Mouse (Mus musculus) retina, postnatal 7 days (tissue): ENCODE data around the gene Slc22a20.
A peak's percentile ranks its signal among the peaks of the same experiment; 100 is the strongest.

Experiments used
- DNase-seq: peaks from one replicate; pipeline ENCODE4 v3.0.0-alpha.2; 2012; ENCODE audit warnings: low read depth, low spot score

The Slc22a20 gene

DNA sequence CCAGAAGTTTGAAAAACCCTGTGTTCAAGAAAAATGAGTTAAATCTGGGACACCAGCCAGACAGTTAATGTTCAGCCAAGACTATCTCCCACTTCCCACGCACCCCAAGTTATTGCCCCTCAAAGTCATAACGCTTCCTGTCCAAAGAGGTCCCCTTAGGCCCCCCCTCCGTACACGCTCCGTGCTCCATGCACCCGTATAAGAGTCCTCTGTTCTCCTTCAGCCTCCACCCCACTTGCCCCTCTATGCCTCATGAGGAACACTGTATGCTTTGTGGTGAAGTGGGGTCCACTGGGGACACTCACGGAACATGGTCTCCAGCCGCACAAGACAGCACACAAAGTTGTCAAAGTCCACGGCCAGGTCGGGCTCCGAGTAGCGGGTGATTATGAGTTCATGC is 4.1 kb upstream of the Slc22a20 start:
- DNase-seq, result no peak

GRCm38 (mm10) chr19:5989585-5989984 is 3.6 kb upstream of the Slc22a20 start:
- no peak for DNase-seq

DNA sequence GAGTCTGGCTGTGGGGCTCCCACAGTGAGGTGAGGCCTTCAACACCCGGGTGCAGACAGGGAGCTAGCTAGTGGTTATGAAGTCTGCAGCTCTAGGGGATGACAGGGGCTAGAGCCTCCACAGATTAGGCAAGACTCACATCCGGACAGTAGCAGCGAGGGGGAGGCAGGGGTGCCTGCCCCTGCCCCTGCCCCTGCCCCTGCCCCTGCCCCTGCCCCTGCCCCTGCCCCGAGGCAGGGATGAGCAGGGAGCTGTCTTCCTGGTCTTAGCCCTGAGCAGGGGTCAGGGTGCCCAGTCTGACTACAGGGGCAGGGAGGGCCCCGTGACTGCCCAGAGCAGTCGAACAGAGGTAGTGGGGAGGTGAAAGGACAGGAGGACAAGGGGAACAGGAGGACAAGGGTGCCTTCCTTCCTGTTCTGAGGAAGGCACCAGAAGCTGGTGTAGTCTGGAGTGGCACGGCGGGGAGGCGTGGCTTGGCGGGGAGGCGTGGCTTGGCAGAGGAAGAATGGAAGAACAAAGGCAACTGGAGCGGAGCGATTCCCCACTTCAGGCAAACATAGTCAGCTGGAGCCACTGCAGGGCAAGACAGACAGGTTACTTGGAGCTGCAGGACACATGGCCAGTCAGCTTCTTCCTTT is 3.0 kb upstream of the Slc22a20 start:
- DNase-seq, result no peak

DNA sequence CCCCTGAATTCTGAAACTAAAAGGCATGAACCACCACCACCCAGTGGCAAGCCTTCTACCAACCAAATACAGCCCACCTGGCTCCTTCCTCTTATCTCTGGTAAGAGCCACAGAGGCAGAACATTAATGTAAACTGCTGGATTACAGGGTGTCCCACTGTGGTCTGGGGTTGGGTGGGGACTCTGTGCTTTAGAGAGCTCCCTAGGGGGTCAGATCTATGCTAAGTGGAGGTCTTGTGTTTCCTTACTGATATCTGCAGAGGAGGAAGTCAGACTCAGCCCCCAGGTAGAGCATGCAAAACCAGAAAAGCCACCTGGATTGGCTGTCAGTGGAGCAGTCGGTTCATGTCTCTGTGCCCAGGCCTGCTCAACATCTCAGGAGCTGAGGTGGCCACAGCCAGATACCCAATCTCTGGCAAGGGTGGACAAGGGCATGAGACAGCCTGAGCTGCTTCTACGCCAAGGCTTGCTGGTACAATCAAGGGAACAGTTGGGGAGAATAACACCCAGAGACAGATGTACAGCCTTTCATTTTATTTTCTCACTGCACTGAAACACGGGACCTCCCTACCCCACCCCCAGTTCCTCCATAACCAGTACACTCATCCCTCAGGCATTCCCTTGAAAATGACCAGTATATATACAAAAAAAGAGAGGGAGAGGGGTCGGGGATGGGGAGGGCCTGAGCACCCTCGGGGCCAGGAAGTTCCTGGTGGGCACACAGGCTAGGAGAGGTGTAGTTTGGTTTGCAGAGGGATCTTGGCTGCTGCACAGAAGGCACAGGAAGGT is 2.3 kb upstream of the Slc22a20 start:
- DNase-seq, result no peak

DNA sequence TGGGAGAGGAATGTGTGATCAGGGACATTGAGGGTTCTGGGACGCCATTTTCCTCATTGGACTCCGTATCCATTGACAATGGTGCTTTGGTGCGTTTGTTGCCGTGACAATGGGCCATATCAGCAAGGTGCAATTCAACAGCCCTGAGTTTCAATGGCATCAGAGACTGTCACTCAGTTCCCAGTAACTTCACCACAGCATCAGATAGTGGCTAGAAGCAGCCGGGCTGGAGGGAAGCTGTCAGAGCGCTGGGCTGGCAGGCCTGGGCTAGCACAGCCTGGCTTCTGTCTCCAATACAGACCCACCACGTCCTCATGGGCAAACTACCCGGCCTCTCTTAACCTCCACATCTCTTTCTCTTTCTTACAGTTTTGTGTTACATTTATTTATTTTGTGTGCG is 5.5 kb downstream of the Slc22a20 start:
- no peak for DNase-seq

DNA sequence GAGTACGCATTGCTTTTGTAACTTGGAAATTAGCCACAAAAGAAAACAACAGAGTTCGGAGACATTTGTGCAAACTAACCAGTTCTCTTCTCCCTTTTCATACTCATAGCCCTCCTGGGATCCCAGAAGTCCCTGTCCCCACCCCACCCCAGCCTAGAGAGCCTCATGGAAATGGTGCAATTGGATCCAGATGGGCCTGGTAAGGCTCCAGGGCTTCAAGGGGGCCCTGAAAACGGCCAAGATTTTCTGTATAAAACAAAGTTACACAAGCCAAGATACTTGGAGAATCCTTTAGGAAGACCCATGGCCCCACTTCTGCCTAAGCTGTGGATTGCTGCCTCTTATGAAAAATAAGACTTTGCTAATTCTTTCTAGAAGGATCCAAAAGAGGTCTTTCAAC is 8.2 kb downstream of the Slc22a20 start:
- no peak for DNase-seq

- no peak for DNase-seq
These were observed 10.3 kb downstream of the Slc22a20 start for GRCm38 (mm10) chr19:5975676-5976075.

- no peak for DNase-seq
These were observed 10.8 kb downstream of the Slc22a20 start for GRCm38 (mm10) chr19:5975112-5975511.

DNA sequence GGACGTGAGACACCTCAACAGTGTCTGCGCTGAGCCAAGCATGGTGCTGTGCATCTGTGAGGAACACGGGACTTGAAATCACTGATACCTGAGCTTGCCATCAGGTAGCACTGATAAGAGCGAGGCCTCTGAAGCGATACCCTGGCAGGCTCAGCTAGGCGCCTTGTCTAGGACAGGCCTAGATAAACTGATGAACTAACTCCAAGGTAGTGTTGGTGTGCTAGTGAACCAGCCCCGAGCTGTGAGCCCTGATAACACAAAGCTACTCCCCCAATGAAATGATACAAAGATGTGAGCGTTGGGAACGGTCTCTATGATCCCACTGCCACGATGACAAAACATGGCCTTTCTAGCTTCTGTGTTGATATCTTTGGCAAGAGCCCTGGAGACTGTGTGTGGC is 18.3 kb downstream of the Slc22a20 start:
- DNase-seq, result no peak

GRCm38 (mm10) chr19:5966786-5967185 is 19.2 kb downstream of the Slc22a20 start:
- DNase-seq, result no peak

- no peak for DNase-seq
These were observed 20.0 kb downstream of the Slc22a20 start for GRCm38 (mm10) chr19:5965910-5966309.

- DNase-seq, result peak; percentile 67
These were observed 20.7 kb downstream of the Slc22a20 start for GRCm38 (mm10) chr19:5965280-5965679.

DNA sequence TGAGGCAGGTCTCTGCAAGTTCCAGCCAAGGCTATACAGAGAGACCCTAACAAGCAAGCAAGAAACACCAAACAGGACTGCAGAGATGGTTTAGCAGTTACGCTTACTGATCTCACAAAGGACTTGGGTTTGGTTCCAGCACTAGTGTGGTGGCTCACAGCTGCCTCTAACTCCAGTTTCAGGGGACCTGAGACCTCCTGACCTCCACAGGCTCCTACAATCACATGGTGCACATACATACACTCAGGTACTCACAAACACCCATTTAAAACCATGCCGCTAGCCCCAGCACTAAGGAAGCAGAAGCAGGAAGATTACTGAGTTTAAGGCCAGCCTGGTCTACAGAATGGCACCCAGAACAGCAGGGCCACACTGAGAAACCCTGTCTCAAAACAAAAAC is 21.1 kb downstream of the Slc22a20 start:
- DNase-seq, result no peak

DNA sequence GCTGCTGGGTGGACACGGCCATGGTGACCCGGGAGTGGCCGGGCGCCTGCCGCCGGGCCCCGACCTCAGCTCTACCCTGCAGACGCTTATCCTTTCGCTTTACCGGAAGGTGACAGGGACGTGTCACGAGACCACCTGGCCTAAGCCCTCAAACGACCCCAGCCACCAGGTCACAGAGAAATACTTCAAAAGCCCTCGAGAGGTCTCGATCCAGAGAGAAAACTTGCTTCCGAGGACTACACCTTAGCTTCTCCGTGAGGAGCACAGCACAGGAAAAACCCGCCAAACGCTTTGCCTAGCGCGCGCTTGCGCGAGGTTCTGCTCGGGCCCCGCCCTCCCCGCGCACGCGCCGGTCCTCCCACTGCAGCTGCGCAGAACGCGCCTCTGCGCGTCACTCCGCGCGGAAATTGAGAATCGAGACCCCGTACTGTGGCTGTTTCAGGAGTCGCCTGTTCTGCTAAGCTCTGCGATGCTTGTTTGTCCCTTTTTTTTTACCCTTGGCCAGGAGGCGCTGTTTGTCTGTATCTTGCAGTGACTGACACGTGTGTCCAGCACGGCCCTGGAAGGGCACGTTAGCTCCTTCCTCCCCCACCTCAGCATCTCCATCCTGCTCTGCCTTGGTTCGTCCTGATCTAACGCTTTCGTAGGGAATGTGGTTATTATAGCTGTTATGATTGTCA is 21.9 kb downstream of the Slc22a20 start, which contains the start of gene Pola2:
Pola2 (minus strand) TSS at position 320 of the 680 bp plus-strand sequence.
- peak; percentile 75 for DNase-seq

GRCm38 (mm10) chr19:5962651-5963050 is 23.3 kb downstream of the Slc22a20 start:
- no peak for DNase-seq

DNA sequence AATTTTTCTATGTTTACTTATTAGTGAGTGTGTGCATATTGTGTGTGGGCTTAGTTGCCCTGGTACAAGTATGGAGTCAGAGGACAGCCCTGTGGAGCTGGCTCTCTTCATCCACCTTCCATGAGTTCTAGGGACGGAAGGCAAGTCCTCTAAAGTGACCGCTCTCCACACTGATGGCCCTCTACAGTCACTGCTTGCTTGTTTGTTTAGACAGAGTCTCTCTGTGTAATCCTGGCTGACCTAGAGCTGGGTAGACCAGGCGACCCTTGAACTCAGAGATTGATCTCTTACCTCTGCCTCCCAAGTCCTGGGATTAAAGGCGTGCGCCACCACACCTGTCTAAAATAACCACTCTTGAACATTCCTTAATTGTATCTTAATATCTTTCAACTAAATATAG is 28.6 kb downstream of the Slc22a20 start:
- DNase-seq, result no peak

GRCm38 (mm10) chr19:5956685-5957084 is 29.3 kb downstream of the Slc22a20 start:
- DNase-seq, result peak; percentile 68

GRCm38 (mm10) chr19:5955704-5956670 is 30.0 kb downstream of the Slc22a20 start:
- no peak for DNase-seq

DNA sequence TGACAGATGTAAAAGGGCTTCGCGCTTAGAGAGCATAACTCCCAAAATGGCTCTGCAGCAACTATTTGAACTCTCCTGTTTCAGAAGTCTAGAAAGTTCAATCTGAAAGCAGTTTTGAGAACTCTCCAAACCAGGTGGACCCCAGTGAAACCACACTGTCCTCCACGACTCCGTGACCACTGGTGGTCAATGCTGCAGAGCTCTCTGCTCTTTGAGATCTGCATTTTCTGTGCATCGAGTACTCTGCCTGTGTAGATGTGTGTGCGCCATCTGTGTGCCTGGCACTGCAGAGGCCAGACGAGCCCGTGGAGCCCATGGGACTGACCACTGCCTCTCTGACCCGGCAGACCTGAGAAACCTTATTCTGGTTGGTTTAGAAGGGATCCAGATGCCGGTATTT is 31.0 kb downstream of the Slc22a20 start:
- no peak for DNase-seq

GRCm38 (mm10) chr19:5954031-5954710 is 31.8 kb downstream of the Slc22a20 start:
- no peak for DNase-seq
